Mouse (Mus musculus) erythroblast, adult 5-6 weeks (primary cell): Measurements from ENCODE around the gene Glod4. TPM values are rescaled to one million over a fixed set of nuclear protein-coding genes. Genes with fewer than 3 reads are reported as not detected.
A peak's percentile ranks its signal among the peaks of the same experiment; 100 is the strongest.
"Not testable (repeated sequence)": the region's sequence is repeated elsewhere in the genome, so short reads cannot be mapped to it uniquely, and the experiment has no call there.

Experiments used
- ATAC-seq: replicated peaks from 2 replicates; pipeline ENCODE4 v1.8.0; 2016; ENCODE audit warnings: moderate number of reproducible peaks, mild to moderate bottlenecking, moderate TSS enrichment, inconsistent platforms; ENCODE audit not compliant: poor library complexity, low FRiP score, severe bottlenecking
- total RNA-seq, 2 experiments: library from RNA; stranded (forward) in 1 of 2; stranded (reverse) in 1 of 2; fragments of 150-400 nt in 1 of 2; fragments of 200-764, 138-1000 nt in 1 of 2; gene quantifications; 2 replicates each; pipeline versions ENCODE4 v1.2.3 to v1.2.4; 2015 to 2017; ENCODE audit warnings: low replicate concordance in 2 of 2

Glod4 gene
- total RNA-seq, 2 experiments from 2014 or later: 31.5 to 55.0 TPM

DNA sequence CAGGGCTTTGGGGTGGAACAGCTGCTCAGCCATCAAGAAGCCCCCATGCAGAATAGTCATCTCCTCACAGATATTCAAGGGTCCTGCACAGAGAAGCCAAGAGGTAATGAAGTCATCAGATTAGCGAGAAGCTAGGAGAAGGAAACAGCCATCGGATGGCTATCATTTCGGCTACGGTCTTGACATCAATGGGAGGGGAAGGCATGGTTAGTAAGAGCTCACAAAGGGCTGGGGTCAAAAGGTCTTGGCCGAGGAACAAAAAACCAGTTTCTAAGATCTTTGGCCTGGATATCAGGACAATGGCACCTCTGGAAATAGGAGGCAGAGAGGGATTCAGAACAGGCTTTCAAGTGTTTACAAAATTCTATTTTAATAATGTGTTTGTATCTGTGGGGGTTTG is 29.7 kb downstream of the Glod4 start:
- ATAC-seq: no peak

DNA sequence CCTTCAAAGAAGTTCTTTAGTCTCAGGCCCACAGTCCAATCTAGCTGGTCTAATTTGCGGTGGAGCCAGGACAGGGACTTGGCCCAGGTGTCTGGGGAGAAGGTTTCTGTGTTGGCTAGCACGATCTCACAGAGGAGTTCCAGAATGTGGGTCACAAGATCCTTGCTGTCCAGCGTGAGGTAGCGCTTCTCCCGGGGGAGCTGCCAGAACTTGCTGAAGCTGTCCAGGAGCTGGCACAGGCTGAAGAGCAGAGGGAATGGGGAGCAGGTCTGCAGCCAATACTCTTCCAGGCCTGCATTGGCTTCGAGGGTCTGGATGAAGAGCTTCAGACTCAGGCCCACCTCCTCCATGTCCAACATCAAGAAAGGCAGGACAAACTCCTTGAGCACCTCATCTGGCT is 31.9 kb downstream of the Glod4 start:
- not testable (repeated sequence) for ATAC-seq

DNA sequence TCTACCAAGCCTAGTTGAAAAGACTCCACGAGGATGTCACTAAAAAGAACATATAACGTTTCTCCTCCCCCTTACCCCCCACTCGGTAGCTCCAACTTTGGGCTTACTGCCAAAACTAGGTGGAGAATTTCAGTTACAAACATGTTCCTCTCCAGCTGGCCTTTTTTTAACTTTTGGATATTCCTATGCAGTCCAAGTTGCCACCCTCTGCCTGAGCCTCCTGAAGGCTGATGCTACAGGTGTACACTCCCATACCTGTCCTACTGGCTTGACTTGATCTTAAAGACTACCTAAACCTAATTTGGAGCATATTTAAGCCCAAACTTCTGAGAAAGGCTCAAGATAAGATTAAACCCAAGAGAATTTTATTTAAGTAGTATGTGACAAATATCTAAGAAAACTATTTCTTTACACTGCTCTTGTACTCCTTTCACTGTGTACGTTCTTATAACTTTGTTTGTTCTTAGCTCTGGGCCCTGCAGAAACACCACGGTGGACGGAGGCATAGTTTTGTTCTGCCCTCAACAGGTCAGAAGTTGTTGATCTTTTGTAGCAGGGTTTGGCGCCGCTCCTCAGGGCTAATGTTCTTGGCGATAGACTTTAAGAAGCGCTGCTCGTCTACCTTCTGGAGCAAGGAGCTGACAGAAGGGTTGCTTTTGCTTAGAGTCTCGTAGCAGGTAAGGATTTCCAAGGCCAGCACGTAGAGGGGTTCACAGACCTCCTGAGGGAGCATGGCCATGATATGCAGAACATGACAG is 33.1 kb downstream of the Glod4 start:
- ATAC-seq: no peak

DNA sequence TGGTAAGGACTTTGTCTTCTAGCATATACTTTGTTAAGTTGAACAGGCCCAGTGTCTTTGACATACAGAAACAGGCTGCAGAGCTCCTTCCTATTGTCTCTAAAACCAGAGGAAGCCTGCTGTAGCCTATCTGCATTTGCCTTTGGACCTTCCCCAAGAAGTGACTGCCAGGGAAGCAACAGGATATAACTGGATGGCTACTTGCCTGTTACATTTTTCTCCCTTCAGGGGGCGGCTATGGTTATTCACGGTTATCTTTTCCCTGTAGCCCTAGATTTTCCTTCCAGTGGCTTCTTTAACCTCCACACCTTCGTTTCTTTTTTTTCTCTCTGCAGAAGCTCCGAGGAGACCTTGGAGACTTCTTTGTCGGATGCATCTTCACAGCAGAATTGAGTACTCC is 36.7 kb downstream of the Glod4 start:
- ATAC-seq: no peak

DNA sequence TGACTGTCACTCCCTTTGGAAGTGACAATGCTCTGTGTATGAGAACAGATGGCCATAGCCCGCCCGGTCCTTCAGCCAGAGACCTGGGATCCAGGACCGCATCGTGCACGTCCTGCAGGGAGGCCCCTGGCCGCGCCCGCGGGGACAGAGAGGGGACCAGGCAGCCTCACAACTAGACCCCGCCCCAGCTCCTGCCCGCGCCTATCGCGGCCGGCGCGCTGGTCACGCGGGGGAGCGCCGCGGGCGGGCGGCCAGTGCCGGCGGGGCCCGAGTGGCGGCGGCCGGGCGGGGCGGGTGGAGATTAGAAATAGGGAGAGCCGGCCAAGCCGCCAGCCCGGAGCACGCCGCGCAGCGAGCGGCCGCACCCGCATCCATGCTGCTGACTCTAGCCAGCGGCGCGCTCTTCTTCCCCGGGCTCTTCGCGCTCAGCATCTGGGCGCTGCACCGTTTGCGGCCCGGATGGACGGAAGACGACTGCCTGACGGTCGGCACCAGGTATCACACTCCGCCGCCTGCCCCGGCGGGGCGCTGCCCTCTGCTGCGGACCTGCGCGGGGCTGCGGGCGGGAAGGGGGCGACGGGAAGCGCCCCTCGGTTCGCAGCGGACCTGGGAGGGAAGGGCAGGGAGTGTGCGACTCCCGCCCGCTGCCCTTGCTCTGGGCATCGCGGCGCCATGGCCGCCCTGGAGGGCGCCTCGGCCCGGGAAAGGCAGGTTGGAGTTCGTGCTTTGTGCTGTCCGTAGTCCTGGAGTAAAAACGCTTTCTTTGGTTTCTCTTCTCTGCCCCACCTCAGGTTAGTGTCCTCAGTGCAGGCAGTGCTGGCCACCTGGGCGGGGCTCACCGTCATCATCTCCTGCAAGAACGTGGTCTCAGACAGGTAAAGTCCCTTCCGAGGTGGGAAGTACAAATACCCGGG is 41.5 kb downstream of the Glod4 start:
- peak; percentile 88 for ATAC-seq

DNA sequence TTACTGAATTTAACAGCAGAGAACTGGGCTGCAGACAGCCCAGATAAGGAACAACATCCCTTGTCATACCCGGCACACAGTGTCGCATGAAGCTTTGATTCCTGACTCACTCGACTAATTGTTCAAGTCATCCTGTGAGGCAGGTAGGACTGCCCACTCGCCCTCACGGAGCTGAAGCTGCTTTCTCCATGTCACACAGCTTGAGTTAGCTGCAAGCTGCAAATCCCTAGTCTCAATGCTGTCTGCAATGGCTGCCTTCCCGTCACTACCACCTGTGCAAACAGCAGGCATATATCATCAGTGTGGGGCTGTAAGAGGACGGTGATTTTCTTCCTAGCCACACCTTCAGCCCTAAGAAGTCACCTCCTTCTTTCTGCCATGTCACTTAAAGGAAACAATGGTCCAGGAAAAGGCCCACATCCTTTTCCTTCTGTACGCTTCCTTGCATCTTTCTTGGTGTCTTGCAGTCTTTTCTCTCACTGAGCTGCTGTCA is 46.5 kb downstream of the Glod4 start:
- ATAC-seq: no peak

DNA sequence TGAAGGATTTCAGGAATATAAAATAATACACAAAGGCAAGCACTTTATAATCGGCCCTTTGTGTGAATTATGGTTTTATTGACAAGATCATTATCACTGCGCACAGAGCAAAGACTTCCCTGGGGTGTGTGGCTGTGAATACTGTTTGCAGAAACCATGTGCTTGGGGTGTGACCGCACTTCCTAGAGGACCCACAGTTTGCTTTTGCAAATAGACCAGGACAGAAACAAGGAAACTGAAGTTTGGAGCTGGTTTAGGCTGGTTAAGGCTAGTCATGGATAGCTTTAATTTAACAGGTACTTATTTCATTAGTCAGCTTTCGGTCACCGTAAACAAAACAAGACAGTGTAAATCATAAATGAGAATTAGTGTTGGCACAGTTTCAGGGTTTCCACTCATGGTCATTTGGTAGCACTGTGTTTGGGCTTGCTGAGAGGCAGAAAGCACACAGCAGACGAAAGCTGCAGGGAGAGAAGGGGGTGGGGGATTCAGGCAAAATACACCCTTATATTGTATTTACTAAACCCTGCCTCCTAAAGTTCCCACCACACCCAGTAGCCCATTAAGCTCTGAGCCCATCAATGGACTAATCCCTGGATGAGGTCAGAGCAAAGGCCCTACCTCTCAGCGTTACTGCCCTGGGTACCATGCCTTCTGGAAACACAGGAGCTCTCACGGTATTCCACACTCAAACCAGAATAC is 47.1 kb downstream of the Glod4 start:
- no peak for ATAC-seq

DNA sequence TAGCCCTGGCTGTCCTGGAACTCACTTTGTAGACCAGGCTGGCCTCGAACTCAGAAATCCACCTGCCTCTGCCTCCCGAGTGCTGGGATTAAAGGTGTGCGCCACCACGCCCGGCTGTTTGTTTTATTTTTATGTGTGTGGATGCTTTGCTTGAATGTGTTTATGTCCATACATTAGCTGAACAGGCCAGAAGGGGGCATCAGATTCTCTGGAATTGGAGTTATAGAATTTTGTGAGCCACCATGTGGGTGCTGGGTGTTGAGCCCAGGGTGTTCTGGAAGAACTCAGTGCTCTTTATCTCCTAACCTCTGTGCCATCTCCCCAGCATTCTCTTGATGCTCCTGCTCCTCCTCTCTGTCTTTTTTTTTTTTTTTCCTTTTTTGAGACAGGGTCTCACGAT is 56.6 kb downstream of the Glod4 start:
- ATAC-seq: no peak

DNA sequence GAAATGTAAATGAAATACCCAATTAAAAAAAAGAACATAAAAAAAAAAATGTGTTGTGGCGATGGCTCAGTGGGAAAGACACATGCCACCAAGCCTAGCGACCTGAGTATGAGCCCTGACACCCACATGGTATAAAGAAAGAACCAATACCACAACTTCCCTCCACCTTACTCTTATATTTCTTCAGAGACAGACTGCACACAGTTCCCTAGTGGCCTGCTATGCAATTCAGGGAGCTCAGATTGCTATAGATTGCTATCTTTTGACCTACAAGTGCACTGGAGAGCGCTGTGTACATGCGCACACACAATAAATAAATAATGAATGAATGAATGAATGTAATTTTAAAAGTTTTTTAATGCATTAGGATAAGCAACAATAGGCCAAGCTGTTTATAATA is 59.8 kb downstream of the Glod4 start:
- ATAC-seq: no peak

DNA sequence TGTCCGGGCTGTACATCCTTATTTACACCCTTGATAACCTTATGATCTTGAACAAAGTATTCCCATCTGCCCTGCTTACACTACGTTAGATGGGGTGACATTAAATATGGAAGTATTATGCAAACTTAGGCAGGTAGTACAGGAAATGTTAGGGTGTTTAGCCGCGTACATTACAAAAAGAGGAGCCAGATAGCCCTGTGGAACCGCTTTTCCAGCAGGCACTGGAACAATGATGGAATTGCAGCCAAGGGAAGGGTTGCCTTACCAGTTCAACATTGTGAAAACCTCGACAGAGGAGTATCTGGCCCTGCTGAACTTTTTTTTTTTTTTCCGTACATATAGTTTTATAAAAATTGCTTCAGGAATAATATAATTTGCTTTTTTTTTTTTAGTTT is 63.4 kb downstream of the Glod4 start:
- no peak for ATAC-seq

DNA sequence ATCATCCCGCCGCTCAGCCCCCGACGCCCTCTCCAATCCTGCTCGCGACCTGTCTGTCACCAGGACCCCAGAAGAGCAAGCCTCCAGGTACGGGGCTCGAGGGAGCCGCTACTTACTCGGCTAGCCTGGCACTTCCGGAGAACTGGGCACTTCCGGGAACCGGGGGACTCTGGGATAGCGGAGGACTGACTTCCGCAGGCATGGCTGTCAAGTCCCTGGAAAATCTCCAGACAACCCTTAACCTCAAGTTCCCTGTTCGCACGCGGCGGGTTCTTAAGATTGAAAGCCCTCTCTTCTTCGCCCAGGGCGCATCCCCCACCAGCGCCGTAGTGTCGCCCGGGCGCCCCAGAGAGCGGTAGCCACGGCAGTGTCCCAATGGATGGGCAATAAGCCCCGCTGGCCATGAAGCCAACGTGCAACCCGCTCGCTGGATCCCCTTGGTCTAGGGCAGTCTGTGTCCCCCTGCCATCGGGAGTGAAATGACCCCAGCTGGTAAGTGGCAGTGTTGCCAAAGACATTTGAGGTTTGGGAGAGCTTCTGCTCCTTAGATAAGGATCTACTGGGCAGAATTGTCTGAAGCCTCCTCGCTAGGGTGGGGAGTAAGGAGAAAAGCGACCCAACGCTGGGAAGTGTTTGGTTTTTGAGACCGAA is 63.9 kb downstream of the Glod4 start, which contains the start of the genes Vps53 and Fam57a:
Vps53 (minus strand) TSS at position 153 of the 651 bp plus-strand sequence.
Fam57a (plus strand) TSS at position 177 of the 651 bp plus-strand sequence.
- ATAC-seq: peak; percentile 93

DNA sequence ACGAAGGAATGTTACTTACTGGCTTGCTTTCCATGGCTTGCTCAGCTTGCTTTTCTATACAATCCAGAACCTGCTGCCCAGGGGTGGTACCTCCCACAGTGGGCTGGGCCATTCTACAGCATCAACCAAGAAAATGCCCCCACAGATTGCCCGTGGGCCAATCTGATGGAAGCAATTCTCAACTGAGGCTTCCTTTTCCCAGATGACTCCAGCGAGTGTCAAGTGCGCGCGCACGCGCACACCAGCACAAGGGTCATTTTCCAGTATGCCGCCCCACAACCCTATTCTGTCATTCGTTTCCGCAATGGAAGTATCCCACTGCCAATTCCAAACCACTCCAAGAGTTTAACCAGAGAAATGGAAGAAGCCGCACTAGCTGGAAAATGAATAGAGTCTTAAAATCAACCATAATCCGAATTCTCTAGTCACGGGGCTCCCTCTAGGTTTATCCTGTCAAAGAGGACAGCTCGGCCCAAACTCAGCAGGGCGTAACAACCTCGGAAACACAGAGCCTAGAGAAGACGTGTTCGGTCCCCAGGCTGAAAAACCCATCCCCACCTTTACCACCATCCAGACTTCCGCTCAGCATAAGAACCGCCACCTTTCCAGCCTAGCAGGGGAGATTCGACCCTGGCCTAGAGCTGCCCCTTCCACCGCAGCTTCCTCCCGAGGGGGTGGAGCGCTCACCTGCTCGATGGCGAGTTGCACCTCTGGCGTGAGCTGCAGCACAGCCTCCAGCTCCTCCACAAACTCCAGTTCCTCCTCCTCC is 64.6 kb downstream of the Glod4 start:
- ATAC-seq: peak; percentile 84

DNA sequence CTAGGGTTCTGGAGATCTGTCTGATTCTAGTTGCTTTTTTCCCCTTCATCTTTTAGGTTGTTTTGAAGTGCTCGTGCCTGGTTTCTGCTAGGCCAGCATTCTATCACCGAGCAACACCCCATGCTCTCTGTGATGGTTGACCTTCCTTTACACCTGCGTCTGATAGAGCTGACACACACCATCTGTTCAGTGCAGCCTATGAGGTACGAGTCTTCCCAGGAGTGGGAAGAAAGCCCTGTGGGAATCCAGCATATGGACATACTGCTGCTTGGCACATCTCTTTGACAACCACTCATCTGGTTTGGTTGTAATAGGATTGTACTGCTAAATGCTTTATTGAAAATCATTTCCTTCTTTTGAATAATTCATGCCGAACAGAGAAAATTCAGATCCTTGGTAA is 73.3 kb downstream of the Glod4 start:
- ATAC-seq: no peak

DNA sequence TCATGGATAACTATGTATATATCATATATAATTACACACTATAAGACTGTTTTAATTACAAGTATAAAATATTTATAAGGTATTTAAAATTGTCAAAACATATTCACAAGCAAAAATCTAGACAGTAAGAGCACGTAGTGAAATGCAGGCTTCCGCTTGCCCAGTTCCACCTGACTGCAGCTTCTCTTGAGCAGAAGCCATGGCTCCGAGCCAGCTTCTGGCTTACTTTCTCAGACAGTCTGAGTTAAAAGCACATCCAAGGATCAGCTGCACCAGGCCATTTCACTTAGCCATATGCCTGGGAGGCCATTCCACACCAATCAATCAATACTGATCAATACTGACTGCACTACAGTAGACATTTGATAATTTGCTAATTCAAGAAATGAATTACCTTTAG is 74.5 kb downstream of the Glod4 start:
- ATAC-seq: no peak

DNA sequence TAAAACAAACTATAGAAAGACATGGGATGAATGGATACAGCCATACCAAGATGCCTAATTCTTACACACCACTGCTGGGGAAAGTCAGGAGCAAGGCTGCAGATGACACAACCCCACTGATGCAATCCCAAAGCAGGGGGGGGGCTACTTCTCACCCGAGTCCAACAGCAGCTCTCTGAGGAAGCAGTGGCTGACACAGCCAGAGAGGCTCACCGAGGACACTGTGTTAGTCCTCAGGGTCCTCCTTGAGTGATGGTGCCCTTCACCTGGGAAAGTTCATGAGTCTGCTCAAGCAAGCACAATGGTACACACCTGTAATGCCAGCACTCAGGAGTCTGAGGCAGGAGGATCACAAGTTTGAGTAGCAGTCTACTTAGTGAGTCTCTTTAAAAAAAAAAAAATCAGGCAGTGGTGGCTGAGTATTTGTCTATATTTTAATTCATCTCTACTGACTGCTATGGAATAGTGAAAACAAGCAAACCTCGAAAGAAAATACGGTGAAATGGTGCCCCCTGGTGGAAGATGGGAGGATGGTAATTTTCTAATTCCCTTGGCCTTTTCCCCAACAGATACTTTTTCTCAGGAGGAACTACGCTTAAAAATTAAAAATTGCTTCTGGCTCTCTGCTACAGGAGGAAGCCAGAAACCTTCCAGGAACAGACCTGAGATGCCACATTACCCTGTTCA is 76.3 kb downstream of the Glod4 start:
- peak; percentile 59 for ATAC-seq

DNA sequence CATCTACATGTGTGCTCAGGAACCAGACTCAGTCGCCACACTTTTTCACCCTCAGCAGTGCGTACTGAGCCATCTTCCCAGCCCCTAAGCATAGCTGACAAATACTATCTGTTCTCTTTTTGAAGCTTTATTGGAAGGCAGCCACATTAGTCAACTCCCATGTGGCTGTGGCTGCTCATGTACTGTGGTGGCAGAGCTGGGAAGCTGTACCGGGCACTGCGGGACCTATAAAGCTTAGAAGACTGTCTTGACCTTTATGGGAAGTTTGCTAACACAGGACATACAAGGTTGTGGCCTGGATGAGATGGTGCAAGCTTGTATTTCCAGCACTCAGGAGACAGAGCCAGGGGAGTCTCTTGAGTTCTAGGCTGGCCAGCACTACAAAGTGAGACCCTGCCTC is 76.9 kb downstream of the Glod4 start:
- no peak for ATAC-seq

DNA sequence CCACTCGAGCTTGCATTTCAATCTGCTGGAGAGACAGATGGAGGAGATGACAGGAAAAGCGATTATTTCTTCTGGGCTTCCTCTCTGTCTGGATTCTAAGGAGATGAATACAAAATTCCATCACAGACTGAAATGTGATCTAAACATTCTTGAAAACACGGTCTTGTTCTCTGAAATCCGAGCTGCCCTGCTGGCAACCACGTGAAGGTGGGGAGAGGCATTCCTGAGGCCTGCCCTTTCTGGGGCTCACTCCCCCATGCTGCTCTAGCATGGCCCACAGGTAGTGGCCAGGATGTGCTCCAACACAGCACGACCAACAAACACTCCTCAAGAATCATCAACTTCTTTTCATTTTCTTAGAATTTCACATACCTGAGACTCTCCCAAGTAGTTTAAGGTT is 83.3 kb downstream of the Glod4 start:
- no peak for ATAC-seq

DNA sequence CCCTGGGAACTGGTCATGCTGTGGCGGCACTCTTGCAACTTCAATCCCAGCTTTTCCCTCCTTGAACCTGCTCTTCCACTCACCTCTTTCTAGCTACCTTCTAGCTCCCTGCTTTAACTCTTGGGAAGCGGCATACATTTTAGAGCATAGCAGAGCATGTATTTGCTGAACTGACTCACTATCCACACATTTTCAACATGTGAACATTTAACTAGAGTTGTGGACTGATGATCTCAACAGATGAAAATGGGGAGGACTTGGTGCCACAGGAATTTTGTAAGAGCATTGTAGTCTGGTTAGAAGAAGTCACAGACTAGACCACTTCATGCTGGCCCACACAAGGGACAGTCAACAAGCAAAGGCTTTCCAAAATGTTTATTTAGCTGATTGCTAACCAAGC is 85.2 kb downstream of the Glod4 start:
- no peak for ATAC-seq
